Mouse (Mus musculus) megakaryocyte, embryonic 14.5 days (primary cell): ENCODE data around the gene Man2a2.

ENCODE experiments used
- FLI1 ChIP-seq: IDR thresholded peaks from 2 replicates; pipeline ENCODE4 v1.6.1; 2012; ENCODE audit warnings: low read length, inconsistent platforms, mixed read lengths
- GATA1 ChIP-seq: IDR thresholded peaks from 3 replicates; pipeline ENCODE4 v1.6.1; 2012; ENCODE audit warnings: mixed read lengths, low read length, inconsistent platforms, borderline replicate concordance

DNA sequence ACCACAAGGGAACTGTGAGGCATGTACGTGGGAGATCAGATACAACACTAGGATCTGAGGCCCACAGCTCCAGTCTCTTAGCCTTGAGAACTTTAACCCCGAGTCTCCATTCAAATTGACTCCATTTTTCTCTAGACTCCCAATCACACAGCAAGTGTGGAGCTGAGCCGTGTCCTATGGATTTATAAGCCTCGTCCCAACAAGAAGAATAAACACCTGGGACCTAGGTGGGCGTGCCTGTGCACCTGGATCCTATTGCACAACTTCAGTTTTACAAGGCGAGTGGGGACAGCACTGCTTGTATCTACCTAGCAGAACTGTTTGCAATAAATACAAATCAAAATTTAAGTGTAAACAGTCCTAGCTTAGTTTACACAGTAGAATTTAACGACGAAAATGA, 47.8 kb downstream of the Man2a2 start:
- no peak for TF ChIP-seq GATA1
- TF ChIP-seq FLI1: no peak
